ENCODE assay signal across 8 mouse cellular contexts in genomic region chr2:71872801-71873443, GRCm38 (mm10). TPM values are rescaled to one million over a fixed set of nuclear protein-coding genes. Genes with fewer than 3 reads are reported as not detected.
DNase-seq lines count a peak whose midpoint lies in the region; ATAC-seq lines count a peak whose summit lies in the region.

TSS of gene Pdk1 (plus strand) at chr2:71873224.

- ATAC-seq in megakaryocyte progenitor cell, adult 5-6 weeks (replicated peaks; ENCODE audit: poor library complexity) = peak; percentile 92

- DNase-seq in adipocyte (ENCODE audit: low spot score) = peak; percentile 98
- DNase-seq in embryo, embryonic 10 days (ENCODE audit: low spot score) = peak; percentile 97
- peak; percentile 100 for DNase-seq in gastrocnemius, postnatal 10 days
- DNase-seq in induced T-regulatory cell, adult 2 months (ENCODE audit: low read depth) = peak; percentile 99
- peak; percentile 90 to 97 for DNase-seq in left cerebral cortex, adult 9 months (ENCODE audit: low spot score in 2 of 2)
- peak; percentile 96 for DNase-seq in right cerebral cortex, postnatal 14 days
- DNase-seq in urinary bladder, postnatal 36 days (ENCODE audit: low spot score in 2 of 2) = peak; percentile 97 to 99

RNA-seq across cellular contexts. Expression of gene Pdk1, which starts in this region (rescaled TPM):
- total RNA-seq in gastrocnemius, postnatal 10 days (2021) = 10 to 100 TPM; 52.8 to 54.8 TPM
- total RNA-seq in megakaryocyte progenitor cell, adult 5-6 weeks (2015) = 25.9 and 26.5 TPM in 2 replicates
- total RNA-seq in megakaryocyte progenitor cell, adult 5-6 weeks (2017) = 54.9 and 79.0 TPM in 2 replicates

Comparison
In these comparisons a context has a peak if more than half of its experiments do, and no peak if none do; other contexts are left out.
1. Peak in every context shown above with its lines: DNase-seq and ATAC-seq.